Mouse (Mus musculus): ENCODE measurements around the gene 2310011J03Rik. TPM values are rescaled to one million over a fixed set of nuclear protein-coding genes. Genes with fewer than 3 reads are reported as not detected.
A peak's percentile ranks its signal among the peaks of the same experiment; 100 is the strongest.
"Not testable (repeated sequence)": the region's sequence is repeated elsewhere in the genome, so short reads cannot be mapped to it uniquely, and the experiment has no call there.

The 2310011J03Rik gene
- 10 to 100 TPM; 47.1 to 59.9 TPM for polyA plus RNA-seq (2017; shearing (Covaris generic))

DNA sequence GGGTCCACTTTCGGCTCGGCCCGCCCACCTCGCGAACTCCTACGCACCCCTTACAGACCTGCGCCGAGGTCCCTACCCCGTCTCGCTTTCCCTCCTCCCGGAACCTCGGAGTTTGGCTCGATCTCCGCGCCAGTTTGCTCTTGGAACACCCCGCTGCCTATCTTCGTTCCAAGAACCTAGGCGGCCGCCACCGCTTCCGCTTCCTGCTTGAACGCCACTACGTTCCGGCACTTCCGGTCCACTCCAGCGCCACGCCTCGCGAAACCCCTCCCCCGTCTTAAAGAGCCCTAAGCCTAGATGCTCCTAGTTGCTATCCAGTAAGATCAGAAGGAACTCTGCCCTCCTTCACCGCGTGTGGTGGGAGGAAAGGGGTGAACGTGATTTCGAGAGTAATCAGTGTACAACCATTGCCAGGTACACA lies at the start of gene 2310011J03Rik:
TSS of gene 2310011J03Rik (minus strand) at position 198 of the 421 bp plus-strand sequence.
- ATAC-seq: peak; percentile 88

DNA sequence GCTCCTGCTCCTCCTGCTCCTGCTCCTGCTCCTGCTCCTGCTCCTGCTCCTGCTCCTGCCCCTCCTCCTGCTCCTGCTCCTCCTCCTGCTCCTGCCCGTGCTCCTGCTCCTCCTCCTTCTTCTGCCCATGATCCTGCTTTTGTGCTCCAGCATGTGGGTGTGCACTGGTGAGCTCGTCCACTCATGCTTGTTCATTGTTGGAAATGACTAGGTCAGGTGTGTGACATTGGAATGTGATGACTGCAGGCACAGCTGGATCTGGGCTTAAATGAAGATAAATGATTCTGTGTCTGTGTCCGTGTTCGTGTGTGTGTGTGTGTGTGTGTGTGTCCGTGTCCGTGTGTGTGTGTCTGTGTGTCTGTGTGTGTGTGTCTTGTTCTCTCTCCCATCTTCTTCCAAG lies 48.1 kb upstream of the 2310011J03Rik start:
- ATAC-seq: peak; percentile 48

DNA sequence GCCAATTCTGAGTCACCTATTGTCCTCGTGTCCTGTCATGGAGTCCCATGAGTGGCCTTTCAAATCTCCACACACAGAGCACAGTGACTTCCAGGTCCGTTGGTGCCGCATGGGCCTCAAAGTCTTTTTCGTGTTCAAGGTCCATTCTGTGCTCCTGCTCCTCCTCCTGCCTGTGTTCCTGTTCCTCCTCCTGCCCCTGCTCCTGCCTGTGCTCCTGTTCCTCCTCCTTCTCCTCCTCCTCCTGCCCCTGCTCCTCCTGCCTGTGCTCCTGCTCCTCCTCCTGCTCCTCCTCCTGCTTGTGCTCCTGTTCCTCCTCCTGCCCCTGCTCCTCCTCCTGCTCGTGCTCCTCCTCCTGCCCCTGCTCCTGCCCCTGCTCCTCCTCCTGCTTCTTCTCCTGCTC lies 47.6 kb upstream of the 2310011J03Rik start:
- ATAC-seq: no peak

DNA sequence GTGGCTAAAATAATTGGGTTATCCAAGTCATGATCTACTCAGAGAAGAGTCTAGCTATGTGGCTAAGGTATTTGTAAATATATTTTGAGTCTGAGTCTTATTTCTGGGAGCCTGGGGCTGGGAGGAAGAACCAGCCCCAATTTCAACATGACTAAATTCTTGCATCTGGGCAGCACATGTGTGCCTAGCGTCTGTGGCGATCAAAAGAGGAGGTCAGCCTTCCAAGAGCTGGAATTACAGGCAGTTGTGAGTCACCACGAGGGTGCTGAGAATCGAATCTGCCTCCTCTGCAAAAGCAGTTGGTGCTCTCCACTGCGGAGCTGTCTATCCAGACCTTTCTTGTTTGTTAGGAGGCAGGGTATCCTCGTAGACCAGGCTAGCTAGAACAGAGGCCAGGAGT lies 45.4 kb upstream of the 2310011J03Rik start:
- ATAC-seq: no peak

DNA sequence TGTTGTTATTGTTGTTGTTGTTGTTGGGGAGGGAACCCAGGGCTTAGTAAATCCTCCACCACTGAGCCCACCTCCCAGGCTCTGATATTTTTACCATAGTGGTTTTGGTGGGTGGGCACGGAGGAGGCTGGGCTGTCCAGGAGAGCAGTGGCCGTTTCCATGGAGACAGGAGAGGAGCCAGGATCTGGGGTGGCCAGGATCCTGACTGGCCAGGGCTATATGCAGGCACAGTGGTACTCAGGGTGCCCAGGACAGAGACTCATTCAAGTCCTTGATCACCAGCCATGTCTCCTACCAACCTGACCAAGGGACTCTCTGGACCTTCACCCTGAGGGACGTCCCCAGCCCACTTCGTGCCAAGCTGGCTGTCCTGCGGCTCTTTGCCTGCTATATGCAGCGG lies 43.4 kb upstream of the 2310011J03Rik start:
- no peak for ATAC-seq

DNA sequence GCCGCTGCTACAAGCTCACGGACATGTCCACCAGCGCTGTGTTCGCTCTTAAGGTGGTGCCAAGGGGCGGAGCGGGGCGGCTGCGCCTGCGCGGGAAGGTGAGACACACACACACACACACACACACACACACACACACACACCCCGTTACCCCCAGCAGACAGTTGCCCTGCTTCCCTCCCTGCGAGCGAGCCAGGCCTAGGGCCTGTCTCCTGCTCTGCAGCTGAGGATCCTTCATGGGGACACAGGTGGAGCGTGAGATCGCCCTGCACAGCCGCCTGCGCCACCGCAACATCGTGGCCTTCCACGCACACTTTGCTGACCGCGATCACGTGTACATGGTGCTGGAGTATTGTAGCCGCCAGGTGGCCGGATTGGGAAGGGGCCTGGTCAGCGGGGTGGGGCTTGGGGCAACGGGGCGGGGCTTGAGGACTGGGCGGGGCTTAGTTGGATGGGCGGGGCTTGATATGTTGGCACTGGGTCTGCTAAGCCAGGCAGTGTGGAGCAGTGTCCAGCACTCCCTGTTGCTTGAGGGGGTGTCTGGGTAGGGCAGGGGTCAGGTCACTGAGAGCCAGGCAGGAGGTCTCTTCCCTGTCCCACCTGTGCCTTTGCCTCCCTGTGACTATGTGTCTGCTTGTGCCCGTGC lies 37.8 kb upstream of the 2310011J03Rik start:
- ATAC-seq: no peak

DNA sequence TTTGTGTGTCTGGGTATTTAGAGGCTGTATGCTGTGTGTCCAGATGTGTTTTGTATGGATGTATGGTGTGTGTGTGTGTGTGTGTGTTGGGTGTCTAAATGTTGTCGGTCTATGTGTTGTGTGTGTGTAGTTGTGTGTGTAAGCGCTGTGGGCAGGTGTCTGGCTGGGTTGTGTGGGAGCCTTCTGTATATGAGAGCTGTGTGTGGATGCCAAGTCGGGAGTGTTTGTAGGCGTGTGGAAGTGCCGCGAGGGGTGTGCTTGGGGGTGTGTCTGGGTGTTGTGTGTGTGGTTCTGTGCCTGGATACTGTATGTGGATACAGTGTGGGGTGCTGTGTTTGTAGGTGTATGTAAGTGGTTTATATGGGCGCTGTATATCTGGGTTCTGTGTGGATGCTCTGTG lies 37.0 kb upstream of the 2310011J03Rik start:
- no peak for ATAC-seq

DNA sequence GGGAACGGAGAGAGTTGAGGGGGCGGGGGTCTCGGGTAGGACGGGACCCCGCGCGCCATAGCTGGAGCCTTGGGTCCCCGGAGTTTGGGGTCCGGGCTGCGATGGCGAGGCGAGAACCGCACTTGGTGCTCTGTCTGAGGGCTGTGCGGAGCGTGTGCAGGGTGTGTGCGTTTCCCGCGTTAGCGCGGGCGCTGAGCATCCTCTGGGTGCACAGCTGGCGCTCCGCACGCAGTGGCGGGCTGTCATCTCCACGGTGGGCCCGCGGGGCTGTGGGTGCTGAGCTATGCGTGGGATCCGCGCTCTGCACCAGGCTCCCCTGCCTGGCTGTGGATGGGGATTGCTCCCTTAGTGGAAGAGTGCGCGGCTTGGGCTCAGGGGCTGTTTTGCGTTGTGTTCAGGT lies 36.4 kb upstream of the 2310011J03Rik start:
- no peak for ATAC-seq

DNA sequence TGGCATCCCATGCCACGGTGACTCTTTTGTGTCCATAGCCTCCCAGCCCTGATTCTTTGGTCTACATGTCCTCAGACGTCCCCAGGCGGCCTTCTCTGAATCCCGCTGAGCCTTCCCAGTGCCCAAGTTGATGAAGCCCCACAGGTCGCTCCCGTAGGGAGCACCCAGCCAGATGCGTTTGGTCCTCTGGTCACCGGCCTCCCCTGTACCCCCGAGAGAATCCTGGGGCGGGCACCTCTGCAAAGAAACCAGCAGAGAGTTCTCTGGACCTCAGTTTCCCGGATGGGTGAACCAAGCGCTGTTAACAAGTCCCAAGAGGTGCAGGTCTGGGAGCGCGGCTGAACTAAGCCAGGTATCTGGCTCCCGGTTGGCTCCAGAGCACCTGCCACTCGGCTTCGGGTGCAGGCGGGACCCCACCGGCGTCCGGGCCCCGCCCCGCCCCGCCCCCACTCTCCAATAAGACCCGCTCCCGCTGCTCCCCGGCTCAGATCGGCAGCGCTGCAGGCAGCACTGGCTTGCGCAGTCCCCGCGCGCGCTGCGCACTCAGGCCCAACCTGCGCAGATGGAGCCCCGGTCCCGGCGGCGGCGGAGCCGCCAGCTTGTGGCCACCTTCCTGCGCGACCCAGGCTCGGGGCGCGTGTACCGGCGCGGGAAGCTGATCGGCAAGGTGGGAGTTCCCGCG lies 35.8 kb upstream of the 2310011J03Rik start, which contains the start of gene Plk5:
TSS of gene Plk5 (plus strand) at position 459 of the 682 bp plus-strand sequence.
- no peak for ATAC-seq

DNA sequence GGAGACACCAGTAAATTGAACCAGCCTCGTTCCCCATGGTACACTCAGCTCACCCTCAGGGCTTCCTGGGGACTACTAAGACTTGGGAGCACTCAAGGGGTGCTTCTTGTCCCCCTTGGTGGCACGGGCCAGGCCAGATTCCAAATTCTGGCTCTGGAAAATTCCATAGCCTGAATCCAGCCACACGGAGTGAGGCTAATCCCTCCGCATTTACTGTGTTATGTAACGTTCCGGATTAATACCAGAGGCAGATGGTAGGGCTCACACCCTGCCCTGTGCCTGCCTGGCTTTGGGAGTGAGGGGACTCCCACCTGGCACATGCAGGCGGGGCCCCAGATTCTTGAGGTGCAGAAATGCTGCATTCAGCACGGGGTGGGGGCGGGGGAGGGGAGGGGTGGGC lies 35.1 kb upstream of the 2310011J03Rik start:
- ATAC-seq: no peak

DNA sequence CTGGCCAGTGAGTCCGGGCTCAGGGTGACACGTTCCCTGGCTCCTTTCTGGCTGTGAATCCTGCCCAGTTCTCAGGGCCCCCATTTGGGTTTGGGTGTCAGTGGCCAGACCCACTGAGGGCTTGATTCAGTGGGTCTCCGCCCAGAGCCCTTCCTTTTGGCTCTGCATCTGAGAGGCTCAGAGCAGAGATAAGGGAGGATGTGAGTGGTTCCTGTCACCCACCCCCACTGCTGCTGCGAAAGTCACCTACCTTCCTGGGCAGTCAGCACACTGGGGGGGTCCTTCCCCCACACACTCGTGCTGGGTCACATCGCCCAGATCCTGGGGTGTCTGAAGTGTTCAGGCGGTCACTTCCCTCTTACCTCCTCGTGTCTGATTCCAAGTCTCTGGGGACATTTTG lies 32.4 kb upstream of the 2310011J03Rik start:
- no peak for ATAC-seq

DNA sequence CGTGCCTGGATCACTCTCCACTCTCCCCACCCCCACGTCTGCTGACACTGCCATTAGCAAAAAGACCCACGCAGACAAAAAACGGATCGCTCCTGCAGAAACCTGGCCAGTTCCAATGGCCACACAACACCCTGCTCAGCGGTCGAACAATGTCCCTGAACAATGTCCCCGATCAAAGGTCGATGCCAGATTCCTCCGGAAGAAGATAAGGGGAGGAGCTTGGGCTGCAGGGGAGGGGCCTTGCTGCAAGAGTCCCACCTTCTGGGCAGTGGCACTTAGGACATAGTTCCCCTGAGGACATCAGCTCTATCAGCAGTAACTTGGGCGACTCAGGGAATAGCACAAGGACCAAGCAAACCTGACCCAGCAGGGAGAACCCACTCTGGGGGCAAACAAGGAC lies 31.6 kb upstream of the 2310011J03Rik start:
- ATAC-seq: no peak

DNA sequence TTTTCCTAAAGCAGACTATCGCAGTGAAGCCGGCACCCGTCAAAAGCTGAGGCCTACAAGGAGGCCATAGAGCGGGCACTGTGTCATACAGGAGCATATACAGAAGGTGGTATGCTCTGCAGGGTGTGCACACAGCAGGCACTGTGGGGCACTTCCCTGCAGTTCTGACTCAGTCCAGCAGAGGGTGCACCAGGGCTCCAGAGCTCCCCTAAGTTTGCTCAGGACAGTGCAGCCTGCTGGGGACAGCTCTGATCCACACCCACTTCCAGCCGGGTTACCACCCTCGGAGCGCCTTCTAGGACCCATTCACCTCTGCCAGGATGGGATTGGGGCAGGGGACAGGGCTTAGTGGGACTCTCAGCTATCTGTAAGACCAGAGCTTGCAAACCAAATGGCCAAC lies 30.0 kb upstream of the 2310011J03Rik start:
- peak; percentile 78 for ATAC-seq

DNA sequence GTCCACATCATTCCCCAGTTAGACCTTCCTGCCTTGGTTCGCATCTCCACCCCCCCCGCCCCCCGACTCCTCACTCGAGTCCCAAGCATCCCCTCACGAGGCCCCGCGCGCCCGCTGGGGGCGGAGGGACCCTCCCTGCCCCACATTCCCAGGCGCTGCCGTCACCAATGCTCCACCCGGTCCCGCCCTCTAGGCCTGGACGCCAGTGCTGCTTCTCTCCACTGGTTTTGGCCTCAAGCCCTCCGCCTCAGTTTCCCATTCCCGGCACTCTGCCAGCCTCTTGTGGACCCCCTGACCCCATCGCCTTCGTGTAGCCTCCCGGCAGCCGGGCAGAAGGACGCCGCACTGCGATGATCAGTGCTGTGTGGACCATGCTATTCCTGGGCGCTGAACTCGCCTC lies 28.6 kb upstream of the 2310011J03Rik start:
- no peak for ATAC-seq

DNA sequence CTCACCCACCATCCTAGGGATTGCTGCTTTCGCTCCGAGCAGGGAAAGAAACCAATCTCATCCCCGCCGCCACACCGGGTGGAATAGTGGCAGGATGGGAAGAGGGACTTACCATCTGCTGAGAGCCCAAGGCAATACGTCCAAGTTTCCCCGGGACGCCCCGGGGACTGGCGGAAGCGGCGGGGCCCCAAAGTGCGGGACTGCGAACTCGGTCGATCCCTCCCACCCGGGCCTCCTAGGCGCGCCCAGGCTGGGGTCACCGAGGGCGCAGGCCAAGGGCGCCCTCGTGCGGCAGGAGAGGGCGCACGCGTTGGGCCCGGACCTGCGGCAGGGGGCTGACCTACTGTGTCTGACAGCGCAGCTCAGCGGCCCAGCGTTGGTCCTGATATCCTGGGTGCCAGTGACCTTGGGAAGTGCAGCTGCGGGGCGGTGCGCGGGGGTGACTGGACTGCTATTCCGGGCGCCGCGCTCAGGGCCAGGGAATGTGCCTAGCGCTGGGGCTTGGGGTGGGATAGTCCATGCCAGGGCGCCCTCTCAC lies 28.0 kb upstream of the 2310011J03Rik start, which contains the start of gene Adamtsl5:
TSS of gene Adamtsl5 (minus strand) at position 169 of the 538 bp plus-strand sequence.
- peak; percentile 67 for ATAC-seq

DNA sequence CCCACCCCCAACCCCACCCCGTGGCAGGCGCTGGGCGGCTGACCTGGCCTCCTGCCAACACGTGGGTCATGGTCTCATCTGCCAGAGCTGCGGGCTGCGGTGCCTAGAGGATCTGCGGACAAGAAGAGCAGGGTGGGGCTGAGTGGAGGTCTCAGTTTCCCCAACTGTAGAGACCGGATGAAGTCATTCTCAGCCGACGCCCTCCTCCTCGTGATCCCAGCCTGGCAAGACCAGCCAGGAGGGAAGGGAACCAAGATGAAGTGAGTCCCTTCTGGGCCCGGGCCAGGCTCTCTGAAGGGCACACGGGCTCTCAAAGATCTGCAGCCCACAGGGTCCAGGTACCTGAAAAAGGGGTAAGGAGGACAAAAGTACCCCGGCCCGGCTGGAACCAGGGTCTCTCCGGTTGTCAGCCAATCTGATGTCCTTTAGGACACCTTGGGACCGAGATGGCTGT lies 27.2 kb upstream of the 2310011J03Rik start:
- ATAC-seq: no peak

DNA sequence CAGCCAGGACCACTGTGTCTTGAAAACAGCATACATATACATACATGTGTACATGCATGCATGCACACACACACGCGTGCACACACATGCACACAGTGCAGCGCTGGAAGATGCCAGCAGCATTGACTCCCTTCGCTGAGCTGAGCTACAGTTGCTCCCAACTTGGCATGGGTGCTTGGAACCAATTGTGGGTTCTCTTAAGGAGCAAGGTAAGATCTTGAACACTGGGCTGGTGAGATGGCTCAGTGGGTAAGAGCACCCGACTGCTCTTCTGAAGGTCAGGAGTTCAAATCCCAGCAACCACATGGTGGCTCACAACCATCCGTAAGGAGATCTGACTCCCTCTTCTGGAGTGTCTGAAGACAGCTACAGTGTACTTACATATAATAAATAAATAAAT lies 25.6 kb upstream of the 2310011J03Rik start:
- ATAC-seq: not testable (repeated sequence)

DNA sequence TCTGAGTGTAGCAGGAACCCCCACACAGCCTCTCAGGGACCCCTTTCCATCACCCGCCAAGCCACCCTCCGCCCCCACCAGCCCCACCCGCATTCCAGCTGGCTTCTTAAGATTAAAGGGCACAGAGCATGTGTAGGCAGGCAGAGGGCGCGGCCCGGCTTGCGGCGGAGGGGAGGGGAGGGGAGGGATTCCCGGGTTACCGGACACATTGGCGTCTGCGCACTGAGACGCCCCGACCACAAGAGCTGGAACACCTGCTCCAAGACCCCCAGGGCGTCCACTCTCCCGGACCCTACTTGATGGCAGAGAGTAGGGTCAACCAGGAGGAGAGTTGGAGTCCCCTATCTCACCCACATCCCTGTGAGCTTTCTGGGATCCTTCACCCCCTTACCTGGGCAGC lies 24.8 kb upstream of the 2310011J03Rik start:
- no peak for ATAC-seq

DNA sequence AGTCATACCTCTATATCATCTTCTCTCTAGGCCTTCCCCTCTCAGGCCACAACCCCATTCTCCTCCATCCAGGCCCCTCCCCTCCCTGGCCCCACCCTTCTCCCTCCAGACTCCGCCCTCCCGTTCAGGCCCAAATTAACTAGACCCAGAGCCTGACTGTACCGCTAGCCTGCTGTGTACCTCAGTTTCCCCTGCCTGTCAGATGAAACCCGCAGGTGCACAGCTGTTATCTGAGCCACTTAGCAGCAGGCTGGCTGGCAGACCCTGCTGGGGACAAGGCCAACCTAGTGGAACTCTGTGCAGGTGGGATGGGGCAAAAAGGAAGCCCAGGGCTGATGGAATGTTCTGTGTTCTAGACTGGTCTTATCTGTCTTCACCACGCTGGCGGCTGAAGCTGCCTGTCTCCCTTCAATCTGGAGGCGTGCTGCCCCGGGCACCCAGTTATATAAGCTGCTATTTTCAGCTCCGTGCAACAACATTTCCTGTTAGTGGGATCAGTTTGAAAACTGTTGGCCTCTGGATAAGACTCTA lies 23.9 kb upstream of the 2310011J03Rik start:
- ATAC-seq: no peak

DNA sequence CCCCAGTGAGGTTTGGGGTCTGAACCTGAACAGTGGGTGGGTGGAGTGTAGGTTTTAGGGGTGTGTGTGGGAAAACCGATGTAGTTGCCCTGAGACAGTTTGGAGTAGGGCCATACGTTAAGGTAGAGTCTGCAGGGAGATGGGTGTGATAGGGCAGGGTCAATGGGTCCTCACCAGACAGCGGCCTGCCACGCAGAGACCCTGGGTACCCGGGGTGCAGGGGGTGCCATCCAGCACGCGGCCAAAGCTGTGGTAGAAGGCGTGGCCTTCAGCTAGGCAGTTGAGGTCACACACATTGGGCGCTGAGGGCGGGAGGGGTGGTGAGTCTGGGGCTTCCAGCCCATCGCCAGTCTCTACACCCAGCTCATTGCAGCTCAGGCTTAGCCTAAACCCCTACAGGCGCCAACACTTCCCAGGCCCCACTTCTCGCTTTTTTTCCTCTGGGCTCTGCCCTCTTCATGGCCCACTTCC lies 23.1 kb upstream of the 2310011J03Rik start:
- no peak for ATAC-seq

DNA sequence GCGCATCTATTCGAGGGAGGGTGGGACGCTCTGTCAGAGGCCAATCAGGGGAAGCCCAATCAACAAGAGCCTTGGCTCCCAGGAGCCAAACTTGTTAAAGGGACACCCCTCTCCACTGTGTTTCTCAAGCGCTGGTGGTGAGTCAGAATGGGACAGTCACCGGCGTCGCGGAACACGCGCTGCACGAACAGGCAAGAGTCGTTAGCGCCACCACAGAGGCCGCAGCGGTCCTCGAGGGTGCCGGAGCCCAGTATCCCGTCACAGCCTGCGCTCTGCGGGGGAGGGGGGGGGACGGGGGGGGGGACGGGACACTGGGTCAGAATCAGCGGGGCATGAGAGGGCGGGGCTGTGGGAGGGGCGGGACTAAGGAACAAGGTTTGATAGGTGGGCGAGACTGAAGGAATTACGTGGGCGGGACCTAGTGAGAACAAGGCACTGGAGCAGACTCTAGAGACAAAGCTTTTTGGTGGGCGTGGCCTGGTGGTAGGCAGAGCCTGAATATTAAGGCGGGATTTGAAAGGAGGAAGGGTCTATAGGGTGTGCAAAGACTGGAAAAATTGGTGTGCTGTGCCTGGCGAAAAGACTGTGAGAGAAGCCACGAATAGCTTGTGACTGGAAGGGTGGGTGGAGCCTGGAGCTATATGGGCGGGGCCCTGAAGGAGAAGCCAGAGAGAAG lies 22.6 kb upstream of the 2310011J03Rik start:
- ATAC-seq: peak; percentile 63

DNA sequence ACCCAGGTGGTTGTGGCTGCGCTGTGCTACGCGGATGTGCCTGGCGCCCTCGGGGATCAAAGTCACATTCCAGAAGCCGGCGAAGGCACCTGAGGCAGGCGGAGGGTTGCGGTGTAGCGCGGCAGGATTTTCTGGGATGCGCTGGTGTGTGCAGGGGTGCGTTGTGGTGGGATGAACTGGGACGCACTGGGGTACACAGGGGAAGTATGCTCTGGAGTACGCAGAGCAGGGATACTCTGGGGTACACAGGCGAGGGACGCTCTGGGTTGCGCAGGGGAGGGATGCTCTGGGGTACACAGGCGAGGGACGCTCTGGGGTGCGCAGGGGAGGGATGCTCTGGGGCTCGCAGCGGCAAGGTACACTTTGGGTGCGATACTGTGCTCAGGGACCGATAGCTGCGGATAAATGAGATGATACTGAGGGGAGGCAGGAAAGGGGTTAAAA lies 22.0 kb upstream of the 2310011J03Rik start:
- no peak for ATAC-seq

Measured in CD4-positive, CD25-positive, alpha-beta regulatory T cell, adult 4 months (primary cell).